Mouse (Mus musculus) spleen, postnatal 36 days (tissue): ENCODE measurements at regions not wholly inside any gene's neighbourhood (a gene's known extent, or its start where the extent isn't known, plus 50 kb on each side); places are given as distances from the start of the nearest gene placed in this dataset.
"Not testable (repeated sequence)": the region's sequence is repeated elsewhere in the genome, so short reads cannot be mapped to it uniquely, and the experiment has no call there.

Source experiments
- DNase-seq, 2 experiments: peaks; one replicate each; pipeline ENCODE4 v3.0.0; 2022; ENCODE audit warnings: low spot score in 2 of 2, mixed read lengths in 1 of 2

GRCm38 (mm10) chr1:83835965-83836364, 428.0 kb upstream of the Sphkap start:
- DNase-seq: no peak

- DNase-seq: no peak
Observed at GRCm38 (mm10) chr1:83832946-83833345, 424.9 kb upstream of the Sphkap start.

GRCm38 (mm10) chr1:83831900-83832535, 424.0 kb upstream of the Sphkap start:
- no peak for DNase-seq

- no peak for DNase-seq
Observed at GRCm38 (mm10) chr1:83830025-83830645, 422.1 kb upstream of the Sphkap start.

GRCm38 (mm10) chr1:83811162-83811561, 403.2 kb upstream of the Sphkap start:
- DNase-seq: not testable (repeated sequence)

GRCm38 (mm10) chr1:83808432-83808831, 400.4 kb upstream of the Sphkap start:
- DNase-seq: no peak

GRCm38 (mm10) chr1:83803345-83804041, 395.5 kb upstream of the Sphkap start:
- DNase-seq: no peak

GRCm38 (mm10) chr1:83801759-83802158, 393.8 kb upstream of the Sphkap start:
- DNase-seq: no peak

GRCm38 (mm10) chr1:83796961-83797891, 389.2 kb upstream of the Sphkap start:
- DNase-seq: no peak

- DNase-seq: no peak
Observed at GRCm38 (mm10) chr1:83777151-83777550, 369.2 kb upstream of the Sphkap start.

GRCm38 (mm10) chr1:83771160-83771559, 363.2 kb upstream of the Sphkap start:
- DNase-seq: no peak

GRCm38 (mm10) chr1:83761499-83761898, 353.5 kb upstream of the Sphkap start:
- no peak for DNase-seq

GRCm38 (mm10) chr1:83756866-83757265, 348.9 kb upstream of the Sphkap start:
- DNase-seq: no peak

- no peak for DNase-seq
Observed at GRCm38 (mm10) chr1:83755336-83755735, 347.3 kb upstream of the Sphkap start.

GRCm38 (mm10) chr1:83752976-83753375, 345.0 kb upstream of the Sphkap start:
- DNase-seq: no peak

- no peak for DNase-seq
Observed at GRCm38 (mm10) chr1:83748974-83749373, 341.0 kb upstream of the Sphkap start.

- DNase-seq: no peak
Observed at GRCm38 (mm10) chr1:83748061-83748460, 340.1 kb upstream of the Sphkap start.

GRCm38 (mm10) chr1:83747412-83747811, 339.4 kb upstream of the Sphkap start:
- DNase-seq: no peak

GRCm38 (mm10) chr1:83746036-83746435, 338.0 kb upstream of the Sphkap start:
- DNase-seq: no peak

- DNase-seq: no peak
Observed at GRCm38 (mm10) chr1:83736428-83737117, 328.6 kb upstream of the Sphkap start.

- DNase-seq: no peak
Observed at GRCm38 (mm10) chr1:83731682-83732081, 323.7 kb upstream of the Sphkap start.
